Mouse (Mus musculus) liver, embryonic 14.5 days (tissue): ENCODE data around the gene Sohlh2.

Source experiments
- CTCF ChIP-seq: IDR thresholded peaks from 2 replicates; pipeline ENCODE4 v1.5.1; 2016; ENCODE audit warnings: antibody characterized with exemption, low read depth, control low read depth
- EP300 ChIP-seq: IDR thresholded peaks from 2 replicates; pipeline ENCODE4 v1.6.1; 2016; ENCODE audit warnings: antibody characterized with exemption, low read depth

GRCm38 (mm10) chr3:55246618-55247272 is 64.9 kb downstream of the Sohlh2 start:
- TF ChIP-seq CTCF (no peak), EP300 (no peak)
